Mouse (Mus musculus) midbrain, postnatal 0 days (tissue): ENCODE results near the gene 1700018G05Rik. TPM values are rescaled to one million over a fixed set of nuclear protein-coding genes. Genes with fewer than 3 reads are reported as not detected.
A peak's percentile ranks its signal among the peaks of the same experiment; 100 is the strongest.
"Not testable (repeated sequence)": the region's sequence is repeated elsewhere in the genome, so short reads cannot be mapped to it uniquely, and the experiment has no call there.

Experiments used
- ATAC-seq: fragments of 200-750 bp; cut with Nextera tagmentation; 2 replicates; pipeline ENCODE4 v1.8.0; 2017; ENCODE audit warnings: moderate number of reproducible peaks, mild to moderate bottlenecking, moderate TSS enrichment, moderate library complexity; ENCODE audit not compliant: low FRiP score
- DNase-seq: peaks from one replicate; pipeline ENCODE4 v3.0.0-alpha.2; 2015; ENCODE audit warnings: low spot score
- H3K27ac ChIP-seq: fragments of 300-500 bp; sonication (generic); 2 replicates; pipeline ENCODE4 v1.5.1; 2014; ENCODE audit warnings: low read depth, mild to moderate bottlenecking, low read length, mixed read lengths
- H3K27me3 ChIP-seq: fragments of 300-500 bp; sonication (generic); 2 replicates; pipeline ENCODE4 v1.6.1; 2014; ENCODE audit warnings: low read length, control low read depth, mixed read lengths; ENCODE audit not compliant: insufficient read depth
- H3K36me3 ChIP-seq: fragments of 300-500 bp; sonication (generic); 2 replicates; pipeline ENCODE4 v1.6.1; 2014; ENCODE audit warnings: low read length, control low read depth, mixed read lengths; ENCODE audit not compliant: insufficient read depth
- H3K4me1 ChIP-seq: fragments of 300-500 bp; sonication (generic); 2 replicates; pipeline ENCODE4 v1.6.1; 2014; ENCODE audit warnings: mild to moderate bottlenecking, control low read depth, antibody characterized with exemption, low read length, mixed read lengths; ENCODE audit not compliant: insufficient read depth
- H3K4me2 ChIP-seq: fragments of 300-500 bp; sonication (generic); 2 replicates; pipeline ENCODE4 v1.6.1; 2014; ENCODE audit warnings: low read depth, mild to moderate bottlenecking, low read length, mixed read lengths; ENCODE audit not compliant: poor library complexity, severe bottlenecking
- H3K4me3 ChIP-seq: fragments of 300-500 bp; sonication (generic); 2 replicates; pipeline ENCODE4 v1.5.1; 2014; ENCODE audit warnings: low read depth, mild to moderate bottlenecking, low read length, moderate library complexity
- H3K9ac ChIP-seq: fragments of 300-500 bp; sonication (generic); replicated peaks from 2 replicates; pipeline ENCODE4 v1.6.1; 2014; ENCODE audit warnings: mild to moderate bottlenecking, low read length, moderate library complexity, mixed read lengths; ENCODE audit not compliant: poor library complexity, severe bottlenecking
- H3K9me3 ChIP-seq: fragments of 300-500 bp; sonication (generic); 2 replicates; pipeline ENCODE4 v1.6.1; 2016; ENCODE audit warnings: low read length, control low read depth
- CTCF ChIP-seq: IDR thresholded peaks from 2 replicates; pipeline ENCODE4 v1.5.1; 2016; ENCODE audit warnings: antibody characterized with exemption, mild to moderate bottlenecking
- WGBS: fragments of 180-500 bp; shearing (Covaris S2); extraction: QIAGEN DNeasy Blood & Tissue Kit; methylation state at CpG from one replicate; pipeline ENCODE4 v1.1.7; 2014; 5-methylcytosine and 5-hydroxymethylcytosine counted together
- polyA plus RNA-seq: library from polyadenylated mRNA; unstranded; fragments of >200 nt; fragmentation: Nextera tagmentation; extraction: Ambion mirVana; gene quantifications from 2 replicates; pipeline ENCODE4 v1.2.1, GENCODE M21; 2015
- total RNA-seq: library from RNA; depleted of rRNA; stranded (reverse); fragments of >200 nt; gene quantifications from 2 replicates; pipeline ENCODE4 v1.2.3, GENCODE M21; 2014; rRNA removed

Gene 1700018G05Rik
- not detected in 2 replicates for total RNA-seq
- not detected in 2 replicates for polyA plus RNA-seq

DNA sequence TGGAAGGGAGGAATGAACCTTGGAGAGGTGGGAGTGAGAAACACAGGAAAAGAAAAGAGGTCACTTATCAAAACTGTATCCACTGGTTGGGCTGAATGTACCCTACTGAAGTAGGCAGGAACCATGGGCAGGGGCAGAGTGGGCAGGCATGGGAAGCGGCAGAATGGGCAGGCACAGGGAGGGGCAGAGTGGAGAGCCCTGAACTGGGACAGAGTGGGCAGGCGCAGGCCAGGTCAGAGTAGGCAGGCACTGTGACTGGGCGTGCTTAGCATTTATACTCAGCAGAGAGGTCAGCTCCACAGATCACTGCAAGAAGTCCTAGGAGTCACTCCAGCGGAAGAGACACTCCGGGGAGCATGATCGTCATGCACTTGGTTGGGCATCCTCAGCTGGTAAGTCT, at the start of gene 1700018G05Rik:
1700018G05Rik (plus strand) TSS at position 301 of the 400 bp plus-strand sequence.
- ATAC-seq, H3K27me3 ChIP-seq, H3K4me3 ChIP-seq, H3K4me2 ChIP-seq, H3K9ac ChIP-seq, H3K4me1 ChIP-seq, H3K36me3 ChIP-seq, H3K27ac ChIP-seq, H3K9me3 ChIP-seq, DNase-seq: not testable (repeated sequence)
- 86% methylated on average over 5 of the region's 6 CpGs for WGBS

GRCm38 (mm10) chrX:102908587-102908986, 19.6 kb upstream of the 1700018G05Rik start, which contains the start of the genes Dmrtc1a and 1700011M02Rik:
Gene Dmrtc1a (minus strand): TSS chrX:102908687.
Gene 1700011M02Rik (plus strand): TSS chrX:102908905.
- not testable (repeated sequence) for H3K4me1 ChIP-seq, H3K27me3 ChIP-seq, H3K9me3 ChIP-seq, H3K4me3 ChIP-seq, DNase-seq, H3K9ac ChIP-seq, H3K27ac ChIP-seq, H3K36me3 ChIP-seq, H3K4me2 ChIP-seq, ATAC-seq
- WGBS: 68% methylated on average over 6 of the region's 9 CpGs

GRCm38 (mm10) chrX:102914823-102915222, 13.3 kb upstream of the 1700018G05Rik start:
- WGBS: 83% methylated on average over 1 of the region's 1 CpGs
- H3K27me3 ChIP-seq, H3K27ac ChIP-seq, H3K36me3 ChIP-seq, H3K9me3 ChIP-seq, DNase-seq, ATAC-seq, H3K4me2 ChIP-seq, H3K9ac ChIP-seq, H3K4me1 ChIP-seq, H3K4me3 ChIP-seq: not testable (repeated sequence)

DNA sequence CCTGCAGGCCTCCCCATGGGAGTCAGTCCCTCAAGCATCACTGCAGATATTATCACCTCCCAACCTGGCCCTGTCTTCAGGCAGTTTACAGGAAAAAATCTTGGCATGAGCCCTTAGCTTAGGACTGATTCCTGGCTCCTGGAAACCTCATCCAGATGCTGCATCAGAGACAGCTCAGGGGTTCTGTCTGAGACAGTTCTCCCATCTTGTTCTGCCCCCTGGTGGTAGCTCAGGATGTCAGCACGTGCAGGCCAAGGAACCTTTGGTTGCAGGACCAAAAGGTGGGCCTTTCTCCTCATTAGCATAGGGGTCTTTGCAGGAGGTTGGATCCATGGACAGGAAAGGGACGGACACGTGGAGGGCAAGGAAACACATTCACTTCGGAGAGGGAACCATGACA, 1.5 kb upstream of the 1700018G05Rik start:
- H3K27me3 ChIP-seq, H3K36me3 ChIP-seq, H3K4me3 ChIP-seq, H3K4me2 ChIP-seq, H3K4me1 ChIP-seq, H3K27ac ChIP-seq, ATAC-seq, H3K9me3 ChIP-seq, H3K9ac ChIP-seq: not testable (repeated sequence)
- DNase-seq: peak; percentile 31
- TF ChIP-seq CTCF: peak; percentile 59
- WGBS: 19% methylated on average over 4 of the region's 4 CpGs

- peak overlapping the region; percentile 58 for H3K4me3 ChIP-seq
- 0 out of 2 replicates have a peak overlapping the region, but pooled peaks have one; percentile 43 for H3K27ac ChIP-seq
- H3K9ac ChIP-seq: peak overlapping the region; percentile 67
- no peaks in the 10 kb centered on the region for H3K36me3 ChIP-seq
- H3K9me3 ChIP-seq: no peaks in the 10 kb centered on the region
- peak overlapping the region; percentile 57 for H3K4me2 ChIP-seq
- no peak for DNase-seq
- ATAC-seq: no peak
- 0 out of 2 replicates have a peak, but pooled peaks have one; percentile 6 for TF ChIP-seq CTCF
- no peaks in the 10 kb centered on the region for H3K4me1 ChIP-seq
- peaks cover 3% of the 10 kb centered on the region; the same call in 1 of the 2 replicates for H3K27me3 ChIP-seq
- WGBS: 50% methylated on average over 12 of the region's 12 CpGs
These were observed 4.9 kb downstream of the 1700018G05Rik start for GRCm38 (mm10) chrX:102932992-102933570.

DNA sequence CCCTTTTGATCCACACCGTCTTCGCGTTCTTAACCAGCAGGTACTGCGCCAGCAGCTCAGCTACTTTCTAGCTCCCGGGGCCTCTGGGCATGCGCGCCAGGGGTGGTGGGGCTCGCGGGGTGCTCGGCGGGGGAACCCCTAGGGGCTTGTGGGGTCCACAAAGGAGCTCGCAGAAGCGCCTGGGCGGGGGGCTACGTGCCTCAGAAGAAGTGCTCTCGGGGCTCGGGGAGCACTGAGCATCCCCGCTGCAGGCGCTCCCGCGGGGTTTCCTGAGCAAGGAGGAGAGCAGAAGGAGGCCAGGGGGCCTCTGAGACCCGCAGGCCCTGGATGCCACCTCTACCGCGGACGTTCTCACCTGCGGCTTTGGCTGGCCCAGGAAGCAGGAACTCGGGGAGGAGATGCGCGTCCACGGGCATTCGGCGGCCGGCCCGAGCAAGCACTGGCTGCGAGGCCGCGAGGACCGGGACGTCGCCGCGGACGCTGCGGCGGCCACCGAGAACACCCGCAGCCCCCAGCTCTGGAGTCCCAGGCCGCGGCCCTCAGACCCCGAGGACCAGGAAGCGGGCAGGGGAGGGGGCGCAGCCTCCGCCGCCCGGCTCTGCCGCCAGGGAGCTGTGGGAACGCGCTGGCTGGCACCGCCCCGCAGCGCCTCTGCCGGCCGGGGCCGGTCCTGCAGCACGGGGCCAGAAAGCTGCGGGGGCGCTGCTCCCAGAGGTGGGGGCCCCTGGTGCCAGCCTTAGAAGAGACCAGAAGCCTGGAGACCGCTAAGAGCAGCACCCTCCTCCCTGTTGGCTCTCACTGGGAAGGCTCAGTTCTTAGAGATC, 5.6 kb downstream of the 1700018G05Rik start:
- H3K36me3 ChIP-seq: no peaks in the 10 kb centered on the region
- DNase-seq: peak; percentile 50
- peaks cover 3% of the 10 kb centered on the region; the same call in 1 of the 2 replicates for H3K27me3 ChIP-seq
- H3K4me2 ChIP-seq: peak overlapping the region; percentile 57
- H3K9ac ChIP-seq: peak overlapping the region; percentile 67
- peak overlapping the region; percentile 43; the same call in 1 of the 2 replicates for H3K27ac ChIP-seq
- H3K4me3 ChIP-seq: peak overlapping the region; percentile 58
- TF ChIP-seq CTCF: peak; percentile 67
- H3K4me1 ChIP-seq: no peaks in the 10 kb centered on the region
- peak; percentile 91 for ATAC-seq
- WGBS: 13% methylated on average over 27 of the region's 68 CpGs
- no peaks in the 10 kb centered on the region for H3K9me3 ChIP-seq
